Mouse (Mus musculus) small intestine, adult 2 months (tissue): ENCODE measurements around the gene Rab37.

ENCODE experiments used
- CTCF ChIP-seq: fragments of 200-500 bp; IDR thresholded peaks from 2 replicates; pipeline ENCODE4 v1.5.1; 2012; ENCODE audit warnings: low read depth, mild to moderate bottlenecking, control low read depth, inconsistent platforms, low read length, moderate library complexity, mixed read lengths; ENCODE audit not compliant: insufficient replicate concordance, insufficient read length; ENCODE audit errors: extremely low read depth
- POLR2A ChIP-seq: fragments of 200-500 bp; IDR thresholded peaks from 2 replicates; pipeline ENCODE4 v1.6.1; 2012; ENCODE audit warnings: low read depth, mild to moderate bottlenecking, control low read depth, inconsistent platforms, low read length, moderate library complexity

DNA sequence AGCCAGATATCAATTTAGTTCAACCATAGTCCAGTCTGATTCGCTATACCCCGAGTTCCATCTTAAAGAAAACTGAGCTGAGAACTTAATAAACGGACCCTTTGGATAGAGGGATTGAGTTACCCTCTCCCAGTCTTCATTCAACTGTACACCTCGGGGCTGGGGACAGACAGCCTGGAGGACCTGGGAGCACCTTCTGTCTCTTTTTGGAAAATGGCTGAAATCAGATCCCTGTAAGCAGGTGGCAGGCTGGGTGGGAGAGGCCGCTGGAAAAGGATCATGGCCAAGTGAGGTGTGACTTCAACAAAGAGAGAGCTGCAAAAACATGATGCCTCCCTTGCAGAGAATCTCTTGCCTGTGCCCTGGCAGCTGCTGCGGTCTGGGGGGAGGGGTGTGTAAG, 9.0 kb upstream of the Rab37 start:
- no peak for TF ChIP-seq CTCF
- no peak for TF ChIP-seq POLR2A
